Mouse (Mus musculus) hindbrain, embryonic 10.5 days (tissue): ENCODE data around the gene Maneal. TPM values are rescaled to one million over a fixed set of nuclear protein-coding genes. Genes with fewer than 3 reads are reported as not detected.

Source experiments
- polyA plus RNA-seq: library from polyadenylated mRNA; unstranded; fragments of >200 nt; fragmentation: Nextera tagmentation; extraction: Ambion mirVana; gene quantifications from 2 replicates; pipeline ENCODE4 v1.2.1, GENCODE M21; 2016

Maneal gene
- polyA plus RNA-seq, 1 experiment from 2014 or later, result 8.8 TPM

Other genes starting within 250 kb of the Maneal start
- 5.2 and 12.9 TPM in 2 replicates for gene Pou3f1, start 205.4 kb downstream of the Maneal start, polyA plus RNA-seq
- 62.8 and 62.9 TPM in 2 replicates for gene Utp11, start 168.6 kb downstream of the Maneal start, polyA plus RNA-seq
- gene Fhl3, start 161.5 kb downstream of the Maneal start, polyA plus RNA-seq, result 4.0 and 5.7 TPM in 2 replicates
- 221 and 243 TPM in 2 replicates for gene Sf3a3, start 147.4 kb downstream of the Maneal start, polyA plus RNA-seq
- 24.2 and 26.8 TPM in 2 replicates for gene Inpp5b, start 120.3 kb downstream of the Maneal start, polyA plus RNA-seq
- gene Mtf1, start 60.1 kb downstream of the Maneal start, polyA plus RNA-seq, result 19.0 and 20.4 TPM in 2 replicates
- gene Yrdc, start 11.5 kb downstream of the Maneal start, polyA plus RNA-seq, result 38.3 and 48.2 TPM in 2 replicates
- 47.9 and 61.7 TPM in 2 replicates for gene 1110065P20Rik, start 11.0 kb downstream of the Maneal start, polyA plus RNA-seq
- gene Epha10, start 18.7 kb upstream of the Maneal start, polyA plus RNA-seq, result 3.8 and 7.6 TPM in 2 replicates
- 13.3 and 18.0 TPM in 2 replicates for gene 9930104L06Rik, start 74.9 kb upstream of the Maneal start, polyA plus RNA-seq
- gene Cdca8, start 77.1 kb upstream of the Maneal start, polyA plus RNA-seq, result 224 and 253 TPM in 2 replicates
- 14.8 and 17.4 TPM in 2 replicates for gene Rspo1, start 124.3 kb upstream of the Maneal start, polyA plus RNA-seq
- gene Gnl2, start 154.4 kb upstream of the Maneal start, polyA plus RNA-seq, result 76.8 and 86.1 TPM in 2 replicates
- gene Dnali1, start 203.5 kb upstream of the Maneal start, polyA plus RNA-seq, result 0.36 and 0.92 TPM in 2 replicates
- 29.2 and 30.7 TPM in 2 replicates for gene Snip1, start 204.5 kb upstream of the Maneal start, polyA plus RNA-seq
- 85.1 and 92.8 TPM in 2 replicates for gene Meaf6, start 223.0 kb upstream of the Maneal start, polyA plus RNA-seq